Mouse (Mus musculus) CH12F3 (cell line): Measurements from ENCODE around the gene Maea.

Source experiments
- in situ Hi-C: fragments of 300-500 bp; cut with MboI; formaldehyde crosslinking; loops from 2 replicates; pipeline ENCODE4 v1.14.3; 2020; ENCODE audit warnings: low sequenced_read_pairs

Gene Maea

DNA sequence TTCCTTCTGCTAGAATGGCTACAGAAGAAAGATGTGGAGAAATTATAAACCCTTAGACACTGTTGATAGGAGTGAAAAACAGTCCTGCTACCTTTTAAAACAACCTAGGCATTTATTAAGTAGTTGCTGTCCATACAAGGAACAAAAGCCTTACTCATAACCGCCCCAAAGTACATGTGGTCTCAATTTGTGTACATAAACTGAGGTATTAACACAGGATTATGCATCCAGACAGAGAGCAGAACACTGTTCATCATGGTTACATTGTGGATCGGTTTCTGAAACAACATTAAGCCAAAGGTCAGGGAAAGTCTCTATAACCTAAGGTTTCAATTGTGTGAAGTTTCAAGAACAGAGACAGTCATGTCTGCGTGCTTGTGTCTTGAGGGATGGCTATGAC, 17.7 kb downstream of the Maea start:
- in situ Hi-C loops = no loop called here

DNA sequence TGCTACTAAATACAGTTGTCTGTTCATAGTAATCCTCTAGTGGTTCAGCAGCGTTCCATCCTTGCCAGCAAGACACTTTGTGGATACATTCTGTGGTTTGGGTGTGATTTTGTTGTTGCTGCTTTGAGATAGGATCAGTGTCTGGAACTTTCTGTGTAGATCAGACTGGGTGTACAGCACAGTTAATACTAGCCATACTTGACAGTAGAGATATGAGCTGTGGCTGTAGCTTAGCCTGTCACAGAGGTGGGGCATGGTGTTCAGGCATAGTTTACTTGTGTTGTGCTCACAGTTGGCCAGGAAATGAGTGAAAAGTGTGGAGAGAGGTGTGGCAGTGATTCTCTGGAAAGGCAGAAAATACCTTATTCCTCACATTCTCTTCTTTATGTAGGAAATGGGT, 22.2 kb downstream of the Maea start:
- in situ Hi-C loops = no loop called here

DNA sequence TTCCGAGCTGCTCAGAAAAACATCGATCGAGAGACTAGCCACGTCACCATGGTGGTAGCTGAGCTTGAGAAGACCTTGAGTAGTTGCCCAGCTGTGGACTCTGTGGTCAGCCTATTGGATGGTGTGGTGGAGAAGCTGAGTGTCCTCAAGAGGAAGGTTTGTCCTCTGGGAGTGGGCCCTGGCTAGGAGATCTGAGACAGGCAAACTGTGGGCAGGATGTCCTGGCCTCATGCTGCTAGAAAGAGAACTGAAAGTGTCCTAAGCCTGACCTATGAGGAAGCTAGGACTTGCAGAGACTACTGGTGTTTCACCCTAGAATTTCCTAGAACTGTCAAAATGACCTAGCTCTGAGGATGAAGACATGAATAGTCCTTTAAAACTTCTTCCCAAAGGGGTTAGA, 23.2 kb downstream of the Maea start:
- in situ Hi-C loops = no loop called here

DNA sequence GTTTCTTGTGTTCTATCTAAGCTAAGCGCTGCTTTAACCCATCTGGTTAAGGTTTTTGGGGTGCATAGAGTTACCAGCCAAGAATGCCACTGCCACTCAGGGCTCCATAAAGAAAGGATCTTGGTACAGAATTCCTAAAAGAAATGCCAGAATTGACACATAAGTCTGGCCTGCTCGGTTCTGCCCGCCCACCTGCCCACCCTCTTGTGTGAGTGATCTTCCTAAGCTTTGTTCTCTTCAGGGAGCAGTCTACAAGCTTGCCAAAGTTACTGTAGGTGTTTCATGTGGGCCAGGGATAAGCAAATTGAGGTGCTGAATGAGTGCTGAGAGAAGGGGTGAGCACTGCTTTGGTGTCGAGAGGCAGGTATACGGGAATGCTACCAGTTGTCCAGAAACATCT, 28.0 kb downstream of the Maea start:
- in situ Hi-C loops = no loop called here

DNA sequence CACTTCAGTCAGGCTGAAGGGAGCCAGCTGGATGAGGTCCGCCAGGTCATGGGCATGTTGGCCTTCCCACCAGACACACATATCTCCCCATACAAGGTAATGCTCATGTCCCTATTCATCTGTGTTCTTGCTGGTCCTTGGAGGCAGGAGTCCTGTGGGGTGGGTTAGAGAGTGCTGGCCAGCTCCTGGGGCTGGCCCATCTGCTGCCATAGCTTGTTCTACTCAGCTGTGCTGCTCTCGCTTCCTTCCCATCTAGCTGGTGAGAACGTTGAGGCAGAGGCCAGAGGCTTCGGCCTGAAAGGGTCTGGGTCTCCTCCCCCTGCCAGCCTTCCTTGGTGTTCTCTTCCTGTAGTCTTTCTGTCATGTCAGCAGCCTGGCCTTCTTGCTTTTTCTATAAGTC, 33.3 kb downstream of the Maea start:
- in situ Hi-C loops = no loop called here

DNA sequence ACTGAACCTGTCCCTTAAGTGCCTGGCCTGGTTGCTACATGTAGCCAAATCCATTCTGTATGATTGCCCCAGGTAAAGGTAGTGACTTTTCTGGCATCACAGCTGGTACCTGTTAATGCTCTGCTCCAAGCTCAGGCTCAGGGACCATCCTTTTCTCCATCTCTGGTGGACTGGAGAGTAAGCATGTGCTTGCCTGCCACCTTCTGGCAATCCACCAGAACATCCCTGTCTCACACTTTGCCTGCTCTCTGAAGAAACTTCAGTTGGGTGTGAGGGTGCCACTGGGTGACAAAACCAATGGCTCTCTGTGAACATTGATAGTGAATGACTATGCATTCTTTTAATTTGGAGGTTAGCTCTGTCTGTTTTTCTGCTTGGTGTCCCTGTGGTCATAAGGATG, 35.8 kb downstream of the Maea start:
- in situ Hi-C loops = no loop called here

DNA sequence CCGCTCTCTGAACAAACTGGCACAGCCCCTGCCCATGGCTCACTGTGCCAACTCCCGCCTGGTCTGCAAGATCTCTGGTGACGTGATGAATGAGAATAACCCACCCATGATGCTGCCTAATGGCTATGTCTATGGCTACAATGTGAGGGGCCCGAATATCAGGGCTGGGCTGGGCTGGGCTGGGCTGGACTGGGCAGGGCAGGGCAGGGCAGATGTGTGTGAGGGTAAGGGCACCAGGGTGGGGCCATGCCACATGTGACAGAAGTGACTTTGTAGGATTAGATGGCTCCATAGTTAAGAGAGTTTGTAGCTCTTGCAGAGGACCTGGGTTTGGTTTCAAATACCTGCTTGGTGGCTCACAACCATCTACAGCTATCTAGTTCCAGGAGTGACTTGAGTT, 36.4 kb downstream of the Maea start:
- in situ Hi-C loops = no loop called here

DNA sequence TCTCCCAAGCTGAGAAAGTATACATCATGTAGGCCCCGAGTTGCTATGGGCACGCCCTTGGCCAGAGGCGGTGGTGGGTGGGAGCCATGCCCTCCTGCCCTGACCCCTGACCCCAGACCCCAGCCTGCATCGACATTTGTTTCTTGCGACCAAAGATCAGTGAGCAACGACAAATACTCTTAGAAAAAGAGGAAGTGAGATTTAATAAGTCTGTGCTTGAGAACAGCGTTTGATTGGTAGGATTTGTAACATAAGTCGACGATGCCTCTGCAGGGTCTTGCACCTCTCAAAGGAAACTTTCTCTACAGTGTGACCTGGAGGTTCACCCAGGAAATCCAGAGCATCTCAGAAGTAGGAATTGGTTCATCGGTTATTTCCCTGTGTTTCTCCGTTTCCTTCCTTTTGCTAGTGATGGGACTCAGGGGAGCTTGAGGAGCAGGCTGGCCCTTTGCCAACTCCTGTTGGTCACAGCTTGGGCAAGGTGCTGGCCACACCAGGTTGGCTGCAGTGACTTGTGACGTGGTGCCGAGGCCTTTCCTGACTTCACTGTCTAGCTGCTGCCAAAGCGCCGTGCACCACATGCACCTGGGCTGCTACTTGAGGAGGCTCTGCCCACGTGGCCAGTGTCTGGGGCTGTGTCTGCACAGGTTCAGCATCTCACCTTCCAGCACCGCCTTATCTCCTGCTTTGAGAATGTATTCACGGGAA, 37.2 kb downstream of the Maea start:
- in situ Hi-C loops = no loop called here

DNA sequence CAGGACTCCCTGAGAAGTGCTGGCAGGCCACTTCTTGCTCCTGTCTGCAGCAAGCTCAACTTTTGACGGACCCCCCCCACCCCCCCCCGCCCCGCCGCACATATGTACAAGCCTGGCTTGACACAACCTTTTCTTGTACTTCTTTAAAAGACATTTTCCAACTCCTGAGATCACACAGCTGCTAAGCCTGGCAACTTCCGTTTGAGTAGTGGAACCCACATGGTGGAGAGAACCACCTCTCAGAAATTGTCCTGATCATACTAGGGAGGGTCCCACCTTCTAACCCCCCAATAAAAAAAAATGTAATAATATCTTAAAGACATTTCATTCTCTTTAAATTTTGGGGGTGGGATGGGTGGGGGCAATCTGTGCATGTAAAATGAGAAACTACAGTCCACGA, 41.9 kb downstream of the Maea start:
- in situ Hi-C loops = loop anchor here (5.0 kb wide), 1 partner anchor 100 kb away; no protein-coding TSS in a partner anchor

DNA sequence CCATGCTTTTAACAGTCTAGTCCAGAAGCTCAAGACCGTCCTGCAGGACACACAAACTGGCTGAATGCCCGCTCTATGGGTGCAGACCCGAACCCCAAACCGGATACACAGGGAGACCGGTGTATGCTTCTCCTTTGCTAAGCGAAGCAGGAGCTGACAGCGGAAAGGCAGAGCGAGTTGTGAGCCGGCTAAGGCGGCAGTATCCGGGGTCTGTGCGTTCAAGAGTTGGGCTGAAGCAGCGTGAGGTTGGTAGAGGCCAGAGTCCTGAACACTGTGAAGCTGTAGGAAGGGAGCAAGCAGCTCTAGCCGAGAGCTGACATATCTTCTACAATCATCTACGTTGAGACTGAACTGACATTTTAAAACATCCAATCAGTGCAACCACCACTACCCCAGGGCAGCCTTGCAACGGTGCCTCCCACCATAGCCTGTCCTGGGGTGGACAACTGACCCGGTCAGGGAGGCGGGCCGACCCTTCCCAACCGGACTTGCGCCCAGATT, 42.5 kb downstream of the Maea start:
- in situ Hi-C loops = loop anchor here (5.0 kb wide), 1 partner anchor 101 kb away; no protein-coding TSS in a partner anchor

DNA sequence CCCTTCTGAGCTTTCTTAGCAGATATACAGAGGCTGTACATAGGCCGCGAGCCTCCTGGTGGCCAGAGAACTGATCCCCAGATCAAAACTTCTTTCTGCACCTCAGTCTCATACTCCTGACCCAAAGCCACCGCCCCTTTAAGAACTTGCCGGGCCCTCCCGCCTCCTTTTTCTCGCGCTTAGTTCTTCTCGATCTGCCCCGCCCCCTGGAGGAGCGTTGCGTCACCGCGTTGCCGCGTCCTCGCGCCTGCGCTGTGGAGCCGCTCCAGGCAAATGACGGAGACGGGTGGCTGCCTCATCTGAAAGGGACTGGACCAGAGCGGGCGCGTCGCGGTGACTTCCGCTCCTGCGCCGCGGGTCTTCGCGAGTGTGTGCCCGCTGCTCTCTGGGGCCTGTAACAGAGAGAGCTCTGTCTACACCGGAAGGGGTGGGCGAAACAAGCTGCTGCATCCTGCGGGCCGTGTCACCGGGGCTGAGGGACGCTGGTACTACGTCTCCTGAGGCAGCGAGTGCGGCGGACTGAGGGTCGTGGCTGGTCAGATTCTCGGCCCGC, 43.1 kb downstream of the Maea start, which contains the start of gene Uvssa:
Gene Uvssa (plus strand): TSS at position 248 of the 553 bp plus-strand sequence.
- in situ Hi-C loops = loop anchor here (5.0 kb wide), 1 partner anchor 101 kb away; no protein-coding TSS in a partner anchor

DNA sequence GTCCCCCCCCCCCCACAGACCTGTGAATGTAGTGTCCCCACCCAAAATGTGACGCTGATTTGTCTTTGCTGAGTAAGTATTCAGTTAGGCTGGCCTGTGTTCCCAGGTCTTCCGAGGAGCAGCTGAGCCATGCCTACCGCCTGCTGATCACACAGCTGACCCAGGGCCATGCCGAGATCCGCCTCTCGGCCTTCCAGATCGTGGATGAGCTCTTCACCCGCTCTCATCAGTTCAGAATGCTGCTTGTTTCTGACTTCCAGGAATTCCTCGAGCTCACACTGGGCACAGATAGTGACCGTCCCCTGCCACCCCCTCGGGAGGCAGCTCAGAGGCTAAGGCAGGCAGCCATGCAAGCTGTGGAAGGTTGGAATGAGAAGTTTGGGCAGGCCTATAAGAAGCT, 52.2 kb downstream of the Maea start:
- in situ Hi-C loops = no loop called here

DNA sequence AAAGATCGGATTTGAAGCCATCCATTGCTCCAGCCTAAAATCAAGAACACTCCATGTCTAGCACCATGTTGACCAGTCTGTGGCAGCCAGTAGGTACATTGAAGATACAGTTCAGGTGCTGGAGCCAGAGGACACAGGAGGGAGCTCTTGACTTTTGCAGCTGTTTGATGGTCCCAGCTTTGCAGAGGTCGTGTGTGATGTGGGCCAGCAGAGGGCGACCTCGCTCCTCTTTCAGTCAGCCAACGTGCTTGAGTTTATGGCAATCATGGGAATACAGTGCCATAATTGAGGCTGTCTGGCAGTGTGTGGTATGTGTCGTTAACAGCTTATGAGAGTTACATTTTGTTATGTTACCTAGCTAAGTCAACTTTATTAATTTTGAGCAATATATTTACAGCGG, 58.5 kb downstream of the Maea start:
- in situ Hi-C loops = loop anchor here (10.0 kb wide), 1 partner anchor 51 kb away; no protein-coding TSS in a partner anchor

DNA sequence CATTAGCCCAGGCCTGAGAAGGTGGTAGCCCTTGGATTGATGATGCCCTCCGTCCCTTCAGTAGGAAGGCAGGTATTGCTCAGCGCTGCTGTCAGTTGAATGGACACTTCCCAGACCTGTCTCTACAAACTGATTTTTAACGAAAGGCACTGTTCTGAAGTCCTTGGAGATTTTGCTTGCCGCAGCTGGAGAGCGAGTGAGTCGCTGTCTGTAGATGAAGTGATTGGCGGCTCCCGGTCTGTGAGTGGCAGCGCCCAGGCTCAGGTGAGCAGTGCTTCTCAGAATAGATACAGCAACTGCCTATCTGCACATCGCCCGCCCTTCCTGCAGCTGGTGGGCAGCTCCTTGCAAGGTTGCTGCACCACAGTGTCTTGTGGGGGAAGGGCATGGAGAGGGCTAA, 60.4 kb downstream of the Maea start:
- in situ Hi-C loops = loop anchor here (10.0 kb wide), 1 partner anchor 49 kb away; no protein-coding TSS in a partner anchor

DNA sequence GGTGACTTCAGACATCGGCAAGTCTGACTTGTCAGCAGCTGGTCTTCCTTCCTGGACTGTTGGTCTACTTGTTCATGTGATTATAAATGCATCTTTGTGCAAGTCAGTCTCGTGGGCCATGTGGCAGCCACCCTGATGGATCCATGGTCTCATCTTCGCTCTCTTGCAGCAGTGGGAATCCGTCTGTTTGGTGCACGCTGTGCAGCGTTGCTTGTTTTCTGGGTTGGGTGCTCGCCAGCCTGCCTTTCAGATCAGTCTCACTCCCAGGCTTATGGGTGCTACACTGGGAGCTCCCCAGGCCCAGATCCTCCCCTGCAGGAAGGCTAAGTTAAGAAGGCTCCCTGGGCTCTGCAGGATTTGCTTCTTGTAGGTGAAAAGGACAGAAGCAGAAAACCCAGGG, 61.5 kb downstream of the Maea start:
- in situ Hi-C loops = loop anchor here (10.0 kb wide), 1 partner anchor 48 kb away; no protein-coding TSS in a partner anchor

DNA sequence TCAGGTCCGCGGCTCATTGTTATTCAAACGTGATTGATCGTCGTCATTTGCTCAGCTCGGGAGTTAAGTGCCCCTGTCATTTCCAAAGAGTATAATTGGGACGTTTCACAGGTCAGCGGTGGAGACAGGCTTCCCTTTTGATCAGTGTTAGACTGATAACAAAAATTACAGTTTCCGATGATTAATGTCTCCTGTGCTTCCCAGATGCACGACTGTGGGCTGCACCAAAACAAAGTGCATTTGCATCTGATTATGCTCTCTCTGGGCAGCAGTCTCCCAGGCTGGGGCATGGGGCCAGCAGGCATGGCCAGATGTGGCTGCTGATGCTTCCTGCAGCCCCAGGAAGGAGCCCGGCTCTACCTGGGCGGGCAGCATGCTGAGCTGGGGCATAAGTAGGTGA, 65.5 kb downstream of the Maea start:
- in situ Hi-C loops = no loop called here

DNA sequence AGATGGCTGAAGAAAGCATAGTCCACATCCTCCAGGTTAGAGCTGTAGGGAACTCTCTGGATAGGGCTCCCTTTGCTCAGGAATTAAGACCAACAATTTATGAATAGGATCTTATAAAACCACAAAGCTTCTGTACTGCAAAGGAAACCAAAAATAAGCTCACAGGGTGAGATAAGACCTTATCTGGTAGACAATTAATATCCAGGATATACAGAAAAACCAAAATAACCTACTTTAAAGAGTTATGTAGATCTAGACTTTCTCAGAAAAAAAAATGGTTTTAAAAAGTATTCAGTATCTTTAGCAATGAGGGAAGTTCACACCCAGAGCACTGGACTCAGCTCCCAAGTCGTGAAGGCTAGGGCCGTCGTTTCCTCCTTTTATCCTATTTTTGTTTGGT, 85.0 kb downstream of the Maea start:
- in situ Hi-C loops = no loop called here
